Mouse (Mus musculus): ENCODE data around the gene Kdr. TPM values are rescaled to one million over a fixed set of nuclear protein-coding genes. Genes with fewer than 3 reads are reported as not detected.
A peak's percentile ranks its signal among the peaks of the same experiment; 100 is the strongest.

The Kdr gene
- polyA plus RNA-seq, 1 experiment from 2014 or later = 46.4 TPM

DNA sequence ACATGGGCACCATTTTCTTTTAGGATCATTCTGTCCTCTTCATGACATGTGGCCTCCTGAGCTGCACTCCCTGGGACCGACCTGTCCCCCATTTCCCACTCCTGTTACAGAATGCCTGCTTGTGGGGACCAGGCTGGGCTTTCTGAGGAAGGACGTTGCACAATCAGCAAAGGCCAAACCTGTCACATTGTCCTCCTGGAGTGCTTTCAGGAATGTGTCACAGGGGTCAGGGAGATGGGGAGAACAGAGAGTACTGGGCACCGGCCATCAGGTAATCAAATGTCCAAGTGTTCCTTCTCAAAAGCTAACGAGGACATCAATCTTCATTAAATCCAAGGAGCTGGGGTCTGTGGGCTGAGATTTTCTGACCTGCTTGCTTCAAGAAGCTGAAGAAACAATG, 72.2 kb downstream of the Kdr start:
- no peaks in the 10 kb centered on the region for H3K27me3 ChIP-seq (replicated peaks; ENCODE audit: insufficient read depth, low read length)
- no peaks in the 10 kb centered on the region for H3K9me3 ChIP-seq (ENCODE audit: low read length)
- H3K4me2 ChIP-seq (replicated peaks; ENCODE audit: low read depth, low read length) = no peak overlapping the region
- TF ChIP-seq EP300 (IDR thresholded peaks at IDR 0.05) (peak; percentile 29; the same call in 1 of the 2 replicates), CTCF (IDR thresholded peaks at IDR 0.05) (no peak)
- no peaks in the 10 kb centered on the region for H3K36me3 ChIP-seq (ENCODE audit: insufficient read depth, low read length)
- no peak overlapping the region for H3K9ac ChIP-seq (replicated peaks; ENCODE audit: low read depth)
- no peaks in the 10 kb centered on the region for H3K4me1 ChIP-seq (ENCODE audit: insufficient read depth, low read depth, low read length)
- H3K4me3 ChIP-seq (ENCODE audit: low read depth, low read length) = no peak overlapping the region
- H3K27ac ChIP-seq (ENCODE audit: low read length) = no peak overlapping the region
- DNase-seq (ENCODE audit: low spot score) (no peak), ATAC-seq (no peak)
- WGBS = 35% methylated on average over 4 of the region's 4 CpGs

DNA sequence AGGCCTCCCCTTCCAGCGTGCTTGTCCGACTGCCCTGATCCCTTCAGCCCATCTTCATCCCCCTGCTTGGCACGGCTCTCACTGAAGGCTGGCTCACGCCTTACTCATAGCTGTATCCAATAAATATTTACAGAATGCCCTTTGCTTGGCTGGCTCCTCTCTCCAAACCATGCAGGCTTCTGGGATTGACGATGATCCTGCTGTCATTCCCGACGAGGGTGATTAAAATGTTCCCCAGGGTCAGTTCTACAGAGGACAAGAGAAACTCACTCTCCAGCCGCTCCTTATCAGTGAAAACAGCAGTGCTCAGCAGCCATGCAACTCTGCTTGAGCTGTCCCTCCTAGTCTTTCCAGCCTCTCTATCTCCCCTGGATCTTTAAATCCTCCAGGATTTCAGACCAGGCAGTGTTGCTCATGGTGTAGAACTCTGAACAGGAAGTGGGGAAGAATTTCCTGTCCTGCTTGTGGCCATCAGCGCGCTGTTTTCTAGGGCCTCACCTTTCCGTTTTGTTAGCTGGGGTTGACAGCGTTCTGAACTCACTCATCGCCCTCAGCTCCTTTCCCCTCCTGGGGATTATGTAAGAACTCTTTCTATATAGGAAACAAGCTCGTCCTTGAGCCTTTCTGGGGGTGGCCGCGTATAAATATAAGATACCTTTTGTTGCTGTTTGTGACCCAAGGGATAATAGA, 77.9 kb downstream of the Kdr start:
- H3K9me3 ChIP-seq (ENCODE audit: low read length) = no peaks in the 10 kb centered on the region
- H3K27me3 ChIP-seq (replicated peaks; ENCODE audit: insufficient read depth, low read length) = no peaks in the 10 kb centered on the region
- ATAC-seq = peak; percentile 86
- H3K9ac ChIP-seq (replicated peaks; ENCODE audit: low read depth) = no peak overlapping the region
- H3K4me2 ChIP-seq (replicated peaks; ENCODE audit: low read depth, low read length) = peak overlapping the region; percentile 22; the same call in 1 of the 2 replicates
- peak; percentile 58 for DNase-seq (ENCODE audit: low spot score)
- TF ChIP-seq EP300 (IDR thresholded peaks at IDR 0.05) (peak; percentile 81), CTCF (IDR thresholded peaks at IDR 0.05) (no peak)
- H3K27ac ChIP-seq (ENCODE audit: low read length) = peak overlapping the region; percentile 51
- 23% methylated on average over 16 of the region's 16 CpGs for WGBS
- H3K4me1 ChIP-seq (ENCODE audit: insufficient read depth, low read depth, low read length) = no peaks in the 10 kb centered on the region
- H3K36me3 ChIP-seq (ENCODE audit: insufficient read depth, low read length) = no peaks in the 10 kb centered on the region
- no peak overlapping the region for H3K4me3 ChIP-seq (ENCODE audit: low read depth, low read length)

DNA sequence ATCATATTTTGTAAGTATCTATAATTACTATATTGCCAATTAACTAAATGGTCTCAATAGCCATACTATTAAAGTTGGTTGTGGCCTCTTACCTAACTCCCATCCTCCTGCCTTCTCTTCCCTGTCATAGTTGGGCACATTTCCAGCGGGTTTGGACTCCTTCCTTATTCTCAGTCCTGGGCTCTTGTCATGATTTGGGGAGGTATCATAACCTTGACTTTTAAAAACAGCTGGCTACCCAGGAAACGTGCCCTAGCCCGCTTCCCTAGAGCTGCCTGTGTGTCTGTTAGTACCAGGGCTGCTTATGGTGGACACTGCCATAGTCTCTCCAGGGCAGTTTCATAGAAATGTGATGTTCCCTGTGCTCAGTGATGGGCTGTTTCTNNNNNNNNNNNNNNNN, 82.9 kb downstream of the Kdr start:
- no peak for ATAC-seq
- no peaks in the 10 kb centered on the region for H3K9me3 ChIP-seq (ENCODE audit: low read length)
- DNase-seq (ENCODE audit: low spot score) = no peak
- H3K9ac ChIP-seq (replicated peaks; ENCODE audit: low read depth) = no peak overlapping the region
- no peak overlapping the region for H3K27ac ChIP-seq (ENCODE audit: low read length)
- 73% methylated on average over 3 of the region's 3 CpGs for WGBS
- H3K27me3 ChIP-seq (replicated peaks; ENCODE audit: insufficient read depth, low read length) = no peaks in the 10 kb centered on the region
- TF ChIP-seq CTCF (IDR thresholded peaks at IDR 0.05) (no peak), EP300 (IDR thresholded peaks at IDR 0.05) (no peak)
- H3K4me3 ChIP-seq (ENCODE audit: low read depth, low read length) = no peak overlapping the region
- H3K4me1 ChIP-seq (ENCODE audit: insufficient read depth, low read depth, low read length) = no peaks in the 10 kb centered on the region
- H3K36me3 ChIP-seq (ENCODE audit: insufficient read depth, low read length) = no peaks in the 10 kb centered on the region
- H3K4me2 ChIP-seq (replicated peaks; ENCODE audit: low read depth, low read length) = no peak overlapping the region

DNA sequence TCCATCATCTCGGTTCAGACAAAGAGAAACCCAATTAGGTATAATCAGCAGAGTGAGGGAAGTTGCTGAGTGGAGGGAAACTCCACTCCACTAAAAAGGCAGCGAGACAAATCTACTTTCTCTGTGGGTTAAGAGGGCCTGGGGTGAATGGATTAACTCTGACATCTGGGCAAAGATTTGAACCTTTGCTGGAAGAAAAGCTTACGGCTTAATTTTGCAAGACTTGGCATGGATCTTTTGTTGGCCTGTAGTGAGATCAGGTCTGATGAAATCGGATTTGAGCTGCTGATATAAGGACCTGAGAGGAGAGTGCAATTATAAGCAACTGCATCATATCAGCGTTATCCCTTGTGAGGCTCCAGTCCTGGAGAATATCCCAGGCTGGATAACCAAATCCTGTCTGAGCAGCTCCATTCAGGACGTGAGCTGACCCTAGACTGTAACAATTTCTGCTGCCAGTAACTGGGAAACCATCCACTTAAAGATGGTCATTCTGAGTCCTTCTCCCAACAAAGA, 85.2 kb downstream of the Kdr start:
- H3K4me3 ChIP-seq (ENCODE audit: low read depth, low read length) = no peak overlapping the region
- ATAC-seq (no peak), DNase-seq (ENCODE audit: low spot score) (no peak)
- 55% methylated on average over 6 of the region's 6 CpGs for WGBS
- no peak overlapping the region for H3K4me2 ChIP-seq (replicated peaks; ENCODE audit: low read depth, low read length)
- no peaks in the 10 kb centered on the region for H3K9me3 ChIP-seq (ENCODE audit: low read length)
- H3K27ac ChIP-seq (ENCODE audit: low read length) = no peak overlapping the region
- no peaks in the 10 kb centered on the region for H3K4me1 ChIP-seq (ENCODE audit: insufficient read depth, low read depth, low read length)
- no peak for TF ChIP-seq EP300 (IDR thresholded peaks at IDR 0.05)
- TF ChIP-seq CTCF (IDR thresholded peaks at IDR 0.05) = no peak
- no peaks in the 10 kb centered on the region for H3K36me3 ChIP-seq (ENCODE audit: insufficient read depth, low read length)
- no peak overlapping the region for H3K9ac ChIP-seq (replicated peaks; ENCODE audit: low read depth)
- H3K27me3 ChIP-seq (replicated peaks; ENCODE audit: insufficient read depth, low read length) = no peaks in the 10 kb centered on the region

Small RNA genes lying within 50 kb of the gene (microRNA-seq; reads per million reads assigned to microRNA genes)
- gene Gm25374 = not detected

Other genes with a start within 250 kb of the Kdr start
- gene Srd5a3, start 161.8 kb upstream of the Kdr start, polyA plus RNA-seq (2015; fragmentation: Nextera tagmentation; extraction: Ambion mirVana) = 48.1 and 49.3 TPM in 2 replicates
- gene Tmem165, start 205.4 kb upstream of the Kdr start, polyA plus RNA-seq (2015; fragmentation: Nextera tagmentation; extraction: Ambion mirVana) = 107 and 112 TPM in 2 replicates